Mouse (Mus musculus) forebrain, embryonic 11.5 days (tissue): ENCODE measurements at regions not wholly inside any gene's neighbourhood (a gene's known extent, or its start where the extent isn't known, plus 50 kb on each side); places are given as distances from the start of the nearest gene placed in this dataset.

Experiments
- ATAC-seq: fragments of 200-750 bp; cut with Nextera tagmentation; replicated peaks from 2 replicates; pipeline ENCODE4 v1.8.0; 2017; ENCODE audit warnings: moderate TSS enrichment; ENCODE audit not compliant: low FRiP score
- DNase-seq: peaks from one replicate; pipeline ENCODE4 v3.0.0-alpha.2; 2017; ENCODE audit warnings: low spot score
- H3K27ac ChIP-seq: fragments of 300-500 bp; sonication (generic); 2 replicates; pipeline ENCODE4 v1.5.1; 2014; ENCODE audit warnings: low read depth, low read length
- H3K27me3 ChIP-seq: fragments of 300-500 bp; sonication (generic); 2 replicates; pipeline ENCODE4 v1.6.1; 2014; ENCODE audit warnings: mild to moderate bottlenecking, low read length, mixed read lengths; ENCODE audit not compliant: control insufficient read depth, insufficient read depth
- H3K36me3 ChIP-seq: fragments of 300-500 bp; sonication (generic); 2 replicates; pipeline ENCODE4 v1.6.1; 2014; ENCODE audit warnings: mild to moderate bottlenecking, low read length, moderate library complexity, mixed read lengths; ENCODE audit not compliant: control insufficient read depth, insufficient read depth
- H3K4me1 ChIP-seq: fragments of 300-500 bp; sonication (generic); replicated peaks from 2 replicates; pipeline ENCODE4 v1.6.1; 2014; ENCODE audit warnings: low read length, mixed read lengths; ENCODE audit not compliant: control insufficient read depth, insufficient read depth
- H3K4me2 ChIP-seq: fragments of 300-500 bp; sonication (generic); 2 replicates; pipeline ENCODE4 v1.6.1; 2014; ENCODE audit warnings: low read depth, mild to moderate bottlenecking, low read length, moderate library complexity, mixed read lengths; ENCODE audit not compliant: severe bottlenecking
- H3K4me3 ChIP-seq: fragments of 300-500 bp; sonication (generic); 2 replicates; pipeline ENCODE4 v1.5.1; 2014; ENCODE audit warnings: low read depth, low read length
- H3K9ac ChIP-seq: fragments of 300-500 bp; sonication (generic); 2 replicates; pipeline ENCODE4 v1.6.1; 2014; ENCODE audit warnings: low read length
- H3K9me3 ChIP-seq: fragments of 300-500 bp; sonication (generic); 2 replicates; pipeline ENCODE4 v1.6.1; 2016; ENCODE audit warnings: low read length, mixed read lengths; ENCODE audit not compliant: control insufficient read depth
- WGBS: fragments of 180-500 bp; shearing (Covaris S2); extraction: QIAGEN DNeasy Blood & Tissue Kit; methylation state at CpG from one replicate; pipeline ENCODE4 v1.1.7; 2014; 5-methylcytosine and 5-hydroxymethylcytosine counted together

GRCm38 (mm10) chr16:5382228-5382884 is 126.6 kb upstream of the Eef2kmt start:
- WGBS = 27% methylated on average over 6 of the region's 6 CpGs
- Histone ChIP-seq H3K9ac (no peak overlapping the region), H3K4me1 (no peaks in the 10 kb centered on the region), H3K27me3 (no peaks in the 10 kb centered on the region), H3K4me3 (no peak overlapping the region), H3K4me2 (no peak overlapping the region), H3K27ac (no peak overlapping the region), H3K9me3 (no peaks in the 10 kb centered on the region), H3K36me3 (no peaks in the 10 kb centered on the region)
- DNase-seq (no peak), ATAC-seq (no peak)

- no peaks in the 10 kb centered on the region for H3K36me3 ChIP-seq
- 85% methylated on average over 3 of the region's 3 CpGs for WGBS
- ATAC-seq (no peak), DNase-seq (no peak)
- H3K4me3 ChIP-seq = no peak overlapping the region
- no peak overlapping the region for H3K9ac ChIP-seq
- H3K27ac ChIP-seq = no peak overlapping the region
- H3K27me3 ChIP-seq = no peaks in the 10 kb centered on the region
- H3K4me1 ChIP-seq = no peaks in the 10 kb centered on the region
- H3K9me3 ChIP-seq = no peaks in the 10 kb centered on the region
- no peak overlapping the region for H3K4me2 ChIP-seq
These were observed 124.8 kb upstream of the Eef2kmt start for GRCm38 (mm10) chr16:5380626-5381025.

DNA sequence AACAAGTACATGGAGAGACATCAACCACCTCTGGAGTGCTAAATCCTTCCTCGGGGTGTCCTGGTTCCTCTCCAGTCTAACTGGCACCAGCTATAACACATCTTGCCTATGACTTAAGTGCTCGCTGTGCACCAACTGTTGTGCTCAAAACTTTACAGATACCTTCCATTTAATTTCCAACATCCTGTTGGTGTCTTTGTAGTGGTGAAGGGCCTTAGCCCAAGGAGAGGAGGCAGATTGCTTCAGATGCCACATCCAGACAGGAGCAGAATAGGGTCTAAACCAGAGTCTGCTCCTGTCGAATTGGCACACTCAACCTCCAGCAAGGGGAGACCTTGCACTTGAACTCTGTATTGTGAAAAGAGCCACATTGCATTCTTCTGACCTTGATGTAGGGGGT is 121.2 kb upstream of the Eef2kmt start:
- DNase-seq (no peak), ATAC-seq (no peak)
- 89% methylated on average over 3 of the region's 3 CpGs for WGBS
- no peak overlapping the region for H3K27ac ChIP-seq
- no peak overlapping the region for H3K4me2 ChIP-seq
- H3K9ac ChIP-seq = no peak overlapping the region
- H3K27me3 ChIP-seq = no peaks in the 10 kb centered on the region
- H3K36me3 ChIP-seq = no peaks in the 10 kb centered on the region
- H3K9me3 ChIP-seq = no peaks in the 10 kb centered on the region
- H3K4me1 ChIP-seq = no peaks in the 10 kb centered on the region
- no peak overlapping the region for H3K4me3 ChIP-seq

DNA sequence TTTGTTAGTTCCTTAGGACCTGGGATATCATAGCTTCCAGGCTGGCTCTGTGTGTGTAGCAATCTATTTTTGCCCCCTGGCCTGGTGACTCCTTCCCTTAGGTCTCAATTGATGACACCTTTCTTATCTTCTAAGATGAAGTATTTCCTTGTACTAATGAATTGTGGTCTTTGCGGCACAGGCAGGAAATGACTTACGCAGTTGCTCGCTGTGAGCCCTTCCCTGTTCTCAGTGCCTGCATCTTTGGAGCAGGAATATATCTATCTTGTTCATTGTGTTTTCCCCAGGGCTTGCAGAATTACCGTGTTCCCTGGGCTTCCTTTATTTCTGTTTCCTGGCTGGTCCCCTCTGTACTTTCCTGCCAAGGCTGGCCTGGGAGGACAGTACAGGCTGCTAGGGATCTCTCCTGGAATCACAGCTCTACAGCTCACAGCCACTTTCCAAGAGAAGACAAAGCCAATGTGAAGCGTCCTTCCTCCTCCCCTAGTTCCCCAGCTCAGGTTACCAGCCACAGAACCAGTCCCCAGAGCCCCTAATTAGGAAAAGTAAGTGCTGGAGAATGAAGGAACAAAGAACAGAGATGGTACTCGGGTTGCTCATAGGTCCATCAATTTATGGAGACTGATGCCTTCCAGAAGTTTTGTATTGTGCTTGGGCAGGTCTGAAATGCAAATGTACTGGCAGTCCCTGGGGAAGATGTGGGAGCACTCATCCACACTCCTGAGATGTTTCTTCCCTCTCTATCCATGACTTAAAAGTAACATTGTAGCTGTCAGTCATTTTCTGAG is 119.2 kb upstream of the Eef2kmt start:
- WGBS = 61% methylated on average over 6 of the region's 6 CpGs
- H3K27me3 ChIP-seq = no peaks in the 10 kb centered on the region
- DNase-seq (no peak), ATAC-seq (no peak)
- H3K36me3 ChIP-seq = no peaks in the 10 kb centered on the region
- H3K9ac ChIP-seq = no peak overlapping the region
- H3K4me2 ChIP-seq = no peak overlapping the region
- no peak overlapping the region for H3K27ac ChIP-seq
- no peaks in the 10 kb centered on the region for H3K4me1 ChIP-seq
- no peaks in the 10 kb centered on the region for H3K9me3 ChIP-seq
- no peak overlapping the region for H3K4me3 ChIP-seq

DNA sequence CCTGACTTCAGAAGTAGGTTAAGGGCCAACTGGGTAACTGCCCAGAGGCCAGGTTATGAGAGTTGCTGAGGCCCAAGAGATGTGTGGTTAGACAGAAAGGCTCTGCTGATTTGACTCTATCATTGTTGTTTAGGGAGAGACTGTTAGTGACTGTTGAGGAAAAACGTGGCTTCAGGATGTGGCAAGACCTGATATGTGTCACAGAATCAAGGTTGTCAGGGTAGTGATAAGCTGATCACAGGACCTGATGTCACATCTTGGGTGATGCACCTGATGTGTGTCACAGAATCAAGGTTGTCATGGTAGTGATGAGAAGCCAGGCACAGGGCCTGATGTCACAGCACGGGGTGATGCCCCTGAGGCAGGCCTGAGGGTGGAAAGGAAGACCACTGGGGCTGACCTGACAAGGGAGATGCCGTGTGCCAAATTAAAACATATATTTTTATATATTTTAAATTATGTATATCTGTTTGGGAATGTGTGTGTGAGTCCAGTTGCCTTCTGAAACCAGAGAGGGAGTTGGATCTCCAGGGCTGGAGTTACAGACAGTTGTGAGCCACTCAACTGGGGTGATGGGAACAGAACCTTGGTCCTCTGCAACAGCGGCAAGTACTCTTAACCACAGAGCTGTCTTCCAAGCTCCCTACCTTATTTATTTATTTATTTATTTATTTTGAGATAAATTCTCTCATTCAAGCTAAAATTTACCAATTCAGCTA is 115.6 kb upstream of the Eef2kmt start:
- DNase-seq (peak; percentile 31), ATAC-seq (no peak)
- Histone ChIP-seq H3K4me3 (no peak overlapping the region), H3K4me2 (no peak overlapping the region), H3K9ac (no peak overlapping the region), H3K36me3 (no peaks in the 10 kb centered on the region), H3K9me3 (no peaks in the 10 kb centered on the region), H3K27me3 (no peaks in the 10 kb centered on the region), H3K27ac (no peak overlapping the region), H3K4me1 (no peaks in the 10 kb centered on the region)
- WGBS = 89% methylated on average over 4 of the region's 4 CpGs

DNA sequence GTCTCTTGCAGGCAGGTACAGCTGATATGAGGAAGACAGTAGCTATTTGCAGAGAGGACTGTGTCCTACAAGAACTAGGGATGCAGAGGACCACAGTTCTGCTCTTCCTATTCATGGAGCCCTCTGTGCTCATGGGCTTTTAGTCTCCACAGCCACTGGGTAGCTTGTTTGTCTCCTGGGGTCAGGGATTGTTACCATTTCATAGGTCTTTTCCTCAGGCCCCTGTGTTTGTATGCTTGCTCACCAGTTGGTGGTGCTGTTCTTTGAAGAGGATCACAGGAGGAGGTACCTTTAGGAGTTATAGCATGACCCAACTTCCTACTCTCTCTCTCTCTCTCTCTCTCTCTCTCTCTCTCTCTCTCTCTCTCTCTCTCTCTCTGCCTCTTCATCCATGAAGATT is 114.7 kb upstream of the Eef2kmt start:
- Histone ChIP-seq H3K4me3 (no peak overlapping the region), H3K4me1 (no peaks in the 10 kb centered on the region), H3K9ac (no peak overlapping the region), H3K4me2 (no peak overlapping the region), H3K36me3 (no peaks in the 10 kb centered on the region), H3K27me3 (no peaks in the 10 kb centered on the region), H3K27ac (no peak overlapping the region), H3K9me3 (no peaks in the 10 kb centered on the region)
- ATAC-seq (no peak), DNase-seq (peak; percentile 6)

DNA sequence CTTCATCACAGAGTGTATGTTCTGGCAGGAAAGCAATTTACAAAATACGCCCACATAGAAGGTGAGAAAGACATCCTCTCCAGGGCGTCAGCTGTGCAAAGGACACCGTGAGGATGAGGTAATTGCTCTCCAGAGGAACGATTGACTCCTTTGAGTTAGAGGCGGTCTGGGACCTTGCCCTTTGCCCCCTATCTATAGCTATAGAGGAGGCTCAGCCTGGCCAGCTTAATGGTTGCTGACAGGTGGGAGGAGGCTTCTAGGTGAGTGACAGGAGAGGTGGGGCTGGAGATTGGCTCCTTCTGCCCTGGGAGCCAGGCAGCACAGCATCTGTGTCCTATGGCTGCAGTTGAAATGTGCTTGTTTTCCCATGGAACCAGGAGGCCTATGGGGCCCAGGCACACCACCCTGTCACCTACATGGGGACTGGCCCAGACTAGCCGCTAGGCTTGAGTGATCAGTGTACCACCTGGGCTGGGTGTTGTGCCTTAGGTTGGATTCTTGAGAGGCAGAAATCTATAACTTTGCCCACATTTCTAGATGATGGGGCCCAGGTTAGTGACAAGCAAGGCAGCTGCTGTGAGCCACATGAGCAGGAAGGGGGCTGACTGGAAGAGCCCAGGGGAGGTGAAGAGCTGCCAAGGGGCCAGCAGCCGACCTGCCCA is 113.2 kb upstream of the Eef2kmt start:
- DNase-seq (peak; percentile 48), ATAC-seq (no peak)
- H3K9me3 ChIP-seq = no peaks in the 10 kb centered on the region
- no peak overlapping the region for H3K4me2 ChIP-seq
- no peak overlapping the region for H3K4me3 ChIP-seq
- no peaks in the 10 kb centered on the region for H3K36me3 ChIP-seq
- no peak overlapping the region for H3K27ac ChIP-seq
- H3K9ac ChIP-seq = no peak overlapping the region
- no peaks in the 10 kb centered on the region for H3K4me1 ChIP-seq
- no peaks in the 10 kb centered on the region for H3K27me3 ChIP-seq
- 40% methylated on average over 7 of the region's 7 CpGs for WGBS

- Histone ChIP-seq H3K27me3 (no peaks in the 10 kb centered on the region), H3K27ac (no peak overlapping the region)
- WGBS = 81% methylated on average over 8 of the region's 8 CpGs
These were observed 112.6 kb upstream of the Eef2kmt start for GRCm38 (mm10) chr16:5368357-5368756.

More at GRCm38 (mm10) chr16:5368357-5368756, 112.6 kb upstream of the Eef2kmt start:
- H3K9ac ChIP-seq = no peak overlapping the region
- H3K36me3 ChIP-seq = no peaks in the 10 kb centered on the region
- H3K4me1 ChIP-seq = no peaks in the 10 kb centered on the region
- ATAC-seq (no peak), DNase-seq (no peak)
- no peaks in the 10 kb centered on the region for H3K9me3 ChIP-seq
- H3K4me2 ChIP-seq = no peak overlapping the region
- no peak overlapping the region for H3K4me3 ChIP-seq
